Mouse (Mus musculus) urinary bladder, postnatal 4 days (tissue): Measurements from ENCODE around the gene Usp16.
"Not testable (repeated sequence)": the region's sequence is repeated elsewhere in the genome, so short reads cannot be mapped to it uniquely, and the experiment has no call there.

ENCODE experiments used
- DNase-seq, 2 experiments: peaks; one replicate each; pipeline ENCODE4 v3.0.0; 2021 to 2022; ENCODE audit warnings: low spot score in 2 of 2

Gene Usp16

GRCm38 (mm10) chr16:87486739-87487138 lies 32.2 kb downstream of the Usp16 start:
- DNase-seq: no peak

DNA sequence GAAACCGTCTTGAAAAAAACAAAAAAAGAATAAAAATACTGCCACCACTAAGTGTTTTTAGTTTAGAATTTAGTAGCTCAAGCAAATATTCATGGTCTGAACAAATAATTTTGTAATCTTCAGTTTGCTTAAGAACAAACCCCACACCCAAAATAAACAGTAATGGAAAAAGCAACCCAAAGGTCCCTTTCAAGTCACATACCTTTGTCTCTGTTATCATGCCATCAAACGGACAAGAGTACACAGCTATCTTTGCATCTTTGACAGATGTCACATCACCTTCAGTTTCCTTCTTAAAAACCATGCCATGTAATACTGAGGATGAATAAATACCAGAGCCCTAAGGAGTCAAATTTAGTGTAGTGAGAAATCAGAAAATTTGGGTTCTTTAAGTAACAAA lies 34.1 kb downstream of the Usp16 start:
- DNase-seq: no peak

DNA sequence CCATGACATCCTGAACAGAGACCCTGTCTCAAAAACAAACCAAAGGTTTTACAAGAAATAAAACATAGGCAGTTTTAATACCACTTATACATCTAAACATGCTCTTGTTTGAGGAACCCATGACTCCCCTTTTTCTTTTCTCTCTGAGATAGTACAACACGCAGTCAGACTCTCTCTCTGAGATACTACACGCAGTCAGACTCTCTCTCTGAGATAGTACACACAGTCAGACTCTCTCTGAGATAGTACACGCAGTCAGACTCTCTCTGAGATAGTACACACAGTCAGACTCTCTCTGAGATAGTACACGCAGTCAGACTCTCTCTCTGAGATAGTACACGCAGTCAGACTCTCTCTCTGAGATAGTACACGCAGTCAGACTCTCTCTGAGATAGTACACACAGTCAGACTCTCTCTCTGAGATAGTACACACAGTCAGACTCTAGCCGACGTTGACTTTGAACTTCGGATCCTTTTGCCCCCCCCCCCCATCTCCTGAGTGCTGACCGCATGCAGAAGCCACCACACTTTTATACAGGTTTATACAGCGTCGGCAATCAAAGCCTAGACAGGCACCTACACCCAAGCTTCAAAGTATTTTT lies 37.8 kb downstream of the Usp16 start:
- DNase-seq: not testable (repeated sequence)

DNA sequence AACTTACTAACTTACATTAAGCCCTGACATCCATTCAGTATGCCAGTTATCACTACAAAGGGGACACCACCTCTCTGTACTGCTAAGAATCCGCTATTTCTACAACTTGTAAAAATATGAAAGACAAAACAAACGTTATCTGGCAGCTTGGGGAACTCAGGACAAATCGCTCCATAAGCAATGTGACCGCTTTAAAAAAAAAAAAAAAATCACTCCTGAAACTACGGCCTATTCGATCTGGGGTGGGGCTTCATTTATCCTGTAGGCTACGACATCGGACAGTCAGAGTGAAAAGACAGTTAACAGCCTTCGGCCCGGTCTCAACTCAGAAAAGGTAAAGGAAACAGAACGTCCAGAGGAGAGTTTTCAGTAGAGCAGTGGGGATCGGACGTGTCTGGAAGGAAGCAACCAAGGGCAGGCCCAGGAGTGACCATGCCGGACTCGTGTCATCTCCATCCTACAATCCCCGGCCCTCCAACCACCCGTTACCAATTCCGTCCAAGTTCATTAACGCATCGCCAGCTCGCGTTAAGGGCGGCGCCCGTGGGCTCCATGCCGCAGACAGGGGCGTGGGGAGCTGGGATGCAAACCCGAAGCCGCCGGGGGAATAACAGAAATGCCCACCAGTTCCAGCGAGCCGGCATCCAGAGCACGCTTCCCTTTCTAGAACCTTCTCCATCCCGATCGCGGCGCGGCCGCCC lies 40.6 kb downstream of the Usp16 start:
- DNase-seq: peak in 1 of 2 experiments; percentile 59

DNA sequence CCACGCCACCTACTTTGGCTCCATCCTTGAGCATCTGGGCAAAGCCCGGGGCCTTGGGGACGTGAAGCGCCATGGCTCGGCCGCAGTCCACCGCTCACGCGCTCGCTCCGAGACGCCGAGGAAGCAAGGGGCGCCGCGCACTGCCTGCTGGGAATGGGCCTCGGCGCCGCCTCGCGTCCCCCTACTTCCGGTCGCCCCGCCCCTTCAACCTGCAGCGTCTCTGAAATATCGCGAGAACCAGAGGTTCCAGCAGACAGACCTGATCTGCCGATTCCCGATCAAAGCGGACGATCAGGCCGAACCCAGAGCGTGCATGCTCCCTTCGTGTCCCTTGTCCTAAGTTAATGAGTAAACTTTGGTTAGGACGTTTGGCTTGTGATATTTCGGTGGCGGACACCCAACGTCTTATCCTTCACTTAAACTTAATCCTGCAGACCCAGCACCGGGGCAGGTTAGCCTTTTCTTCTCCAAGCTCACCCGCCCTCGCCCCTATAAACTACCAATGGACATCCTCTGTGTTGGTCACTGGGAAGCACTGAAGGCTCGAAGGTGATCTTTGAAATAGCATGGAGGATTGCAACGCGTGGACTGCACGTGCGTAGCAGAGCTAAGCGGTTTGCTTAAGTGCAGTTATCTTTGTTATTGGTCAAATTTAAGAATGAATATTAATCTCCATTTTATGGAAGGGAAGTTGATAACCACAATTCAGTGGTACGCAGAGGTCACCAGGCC lies 41.4 kb downstream of the Usp16 start, which contains the start of gene Cct8:
Gene Cct8, minus strand, starts transcription at position 158 of the 732 bp plus-strand sequence.
- DNase-seq: peak; percentile 95 to 97

DNA sequence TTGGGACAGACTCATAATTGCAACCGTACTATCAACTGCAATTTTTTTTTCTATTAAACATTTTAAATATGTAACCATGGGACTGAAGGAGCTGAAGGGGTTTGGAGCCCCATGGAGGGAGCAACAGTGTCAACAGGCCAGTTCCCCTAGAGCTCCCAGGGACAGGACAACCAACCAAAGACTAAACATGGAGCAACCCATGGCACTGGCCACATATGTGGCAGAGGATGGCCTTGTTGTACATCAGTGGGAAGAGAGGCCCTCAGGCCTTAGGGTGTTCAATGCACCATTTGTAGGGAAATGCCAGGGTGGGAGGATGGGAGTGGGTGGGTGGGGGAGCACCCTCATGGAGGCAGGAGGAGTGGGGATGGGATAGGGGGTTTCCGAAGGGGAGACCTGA lies 42.2 kb downstream of the Usp16 start:
- no peak for DNase-seq

GRCm38 (mm10) chr16:87497171-87497570 lies 42.7 kb downstream of the Usp16 start:
- no peak for DNase-seq

- no peak for DNase-seq
These were observed 45.1 kb downstream of the Usp16 start for GRCm38 (mm10) chr16:87499556-87499955.

GRCm38 (mm10) chr16:87501304-87502078 lies 47.0 kb downstream of the Usp16 start:
- DNase-seq: no peak

- no peak for DNase-seq
These were observed 57.2 kb downstream of the Usp16 start for GRCm38 (mm10) chr16:87511706-87512105.

GRCm38 (mm10) chr16:87512331-87512730 lies 57.8 kb downstream of the Usp16 start:
- no peak for DNase-seq

DNA sequence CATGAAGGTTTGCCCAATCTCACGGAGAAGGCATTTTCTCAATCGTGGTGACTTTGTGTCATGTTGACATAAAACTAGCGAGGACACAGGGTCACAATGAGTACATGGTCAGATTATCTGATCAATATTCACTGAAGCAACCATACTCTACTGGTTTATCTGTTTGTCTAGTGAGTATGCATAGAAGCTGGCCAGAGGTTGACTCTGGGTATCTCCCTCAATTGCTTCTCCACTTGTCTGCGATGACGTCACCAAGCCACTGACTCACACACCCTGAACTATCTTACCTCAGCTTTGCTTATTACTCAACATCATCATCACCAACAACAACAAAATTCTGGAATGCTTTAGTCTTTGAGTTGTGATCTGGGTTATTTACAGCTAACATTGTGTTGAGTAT lies 69.7 kb downstream of the Usp16 start:
- no peak for DNase-seq

DNA sequence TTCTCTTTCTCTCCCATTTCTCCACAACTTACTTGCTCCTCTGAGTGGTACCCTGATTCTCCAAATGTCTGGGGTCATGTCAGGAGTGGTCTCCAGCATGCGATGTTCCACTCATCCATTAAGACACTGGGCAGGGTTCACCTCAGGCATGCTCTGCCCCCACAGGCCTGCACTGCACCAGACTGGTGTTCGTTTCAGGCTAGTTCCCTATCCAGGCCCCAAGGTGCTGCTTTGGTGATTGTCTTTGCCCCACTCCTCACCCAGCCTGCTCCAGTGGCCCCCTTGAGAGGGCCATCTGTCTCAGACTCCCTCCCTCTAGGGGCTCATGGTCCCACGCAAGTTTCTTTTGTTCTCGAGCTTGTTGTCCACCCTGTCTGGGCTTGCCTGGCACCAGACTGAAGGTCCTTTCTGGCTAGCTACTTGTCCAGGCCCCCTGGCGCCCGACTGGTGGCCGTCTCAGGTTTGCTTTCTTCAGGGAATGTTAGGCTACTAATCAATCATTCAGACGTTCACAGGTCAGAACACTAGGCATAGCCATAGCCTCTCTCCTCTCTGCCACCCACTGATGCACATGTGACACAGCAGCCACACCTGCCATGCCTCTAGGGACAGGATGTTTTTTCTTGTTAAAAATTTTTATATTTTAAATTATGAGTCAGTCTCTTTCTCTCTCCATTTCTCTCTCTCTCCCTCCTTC lies 73.2 kb downstream of the Usp16 start:
- no peak for DNase-seq

GRCm38 (mm10) chr16:87528755-87529154 lies 74.3 kb downstream of the Usp16 start:
- no peak for DNase-seq
